Mouse (Mus musculus) lung, postnatal 10 days (tissue): ENCODE measurements around the gene Gnpat.
"Not testable (repeated sequence)": the region's sequence is repeated elsewhere in the genome, so short reads cannot be mapped to it uniquely, and the experiment has no call there.

Experiments used
- DNase-seq: peaks from one replicate; pipeline ENCODE4 v3.0.0; 2021

The Gnpat gene

DNA sequence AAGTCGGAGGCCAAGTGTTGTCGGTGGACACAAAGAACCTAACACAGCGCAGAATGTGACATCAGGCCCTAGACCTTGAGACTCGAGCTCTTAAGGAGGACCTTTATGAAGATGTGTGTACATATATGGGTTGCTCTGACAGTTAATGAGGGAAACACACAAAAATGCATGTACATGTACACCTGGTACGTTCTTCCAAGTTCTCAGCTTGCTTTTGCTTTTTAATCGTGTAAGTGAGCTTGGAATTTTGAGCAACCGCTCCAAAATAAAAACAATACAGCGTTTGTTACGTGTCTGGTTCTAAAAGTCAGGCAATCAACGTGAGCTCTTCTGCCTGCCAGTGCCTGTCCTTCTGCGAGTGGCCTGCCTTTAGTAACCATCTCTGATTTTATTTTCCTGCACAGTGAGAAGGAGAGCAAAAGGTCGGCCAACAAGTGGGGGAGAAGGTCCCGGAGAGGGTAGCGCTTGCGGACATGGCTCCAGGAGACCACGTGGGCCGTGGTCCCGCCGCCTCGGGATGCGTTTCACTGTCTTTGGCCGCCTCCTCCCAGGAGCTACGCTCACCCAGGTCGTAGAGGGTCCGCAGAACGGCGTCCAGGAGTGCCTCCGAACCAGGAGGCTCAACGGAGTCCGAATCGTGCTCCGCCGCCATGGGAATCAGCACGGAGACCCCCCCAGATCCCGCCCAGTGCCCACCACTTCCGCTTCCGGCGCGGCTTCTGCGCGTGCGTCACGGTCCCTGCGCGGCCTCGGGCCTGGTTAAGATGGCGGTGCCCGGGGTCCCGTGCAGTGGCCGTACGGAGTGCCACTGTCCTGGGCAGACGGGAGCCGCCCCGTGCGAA, at the start of gene Gnpat, which contains the start of gene 2810004N23Rik:
Gene Gnpat (plus strand): TSS at position 713 of the 842 bp plus-strand sequence.
Gene 2810004N23Rik (minus strand): TSS at position 800 of the 842 bp plus-strand sequence.
- DNase-seq, result peak; percentile 95

GRCm38 (mm10) chr8:124813326-124813725, 49.5 kb upstream of the Gnpat start:
- DNase-seq, result peak; percentile 45

GRCm38 (mm10) chr8:124815870-124816269, 47.0 kb upstream of the Gnpat start:
- DNase-seq, result peak; percentile 78

GRCm38 (mm10) chr8:124816866-124817265, 46.0 kb upstream of the Gnpat start:
- no peak for DNase-seq

GRCm38 (mm10) chr8:124817361-124817760, 45.5 kb upstream of the Gnpat start:
- DNase-seq, result peak; percentile 54

DNA sequence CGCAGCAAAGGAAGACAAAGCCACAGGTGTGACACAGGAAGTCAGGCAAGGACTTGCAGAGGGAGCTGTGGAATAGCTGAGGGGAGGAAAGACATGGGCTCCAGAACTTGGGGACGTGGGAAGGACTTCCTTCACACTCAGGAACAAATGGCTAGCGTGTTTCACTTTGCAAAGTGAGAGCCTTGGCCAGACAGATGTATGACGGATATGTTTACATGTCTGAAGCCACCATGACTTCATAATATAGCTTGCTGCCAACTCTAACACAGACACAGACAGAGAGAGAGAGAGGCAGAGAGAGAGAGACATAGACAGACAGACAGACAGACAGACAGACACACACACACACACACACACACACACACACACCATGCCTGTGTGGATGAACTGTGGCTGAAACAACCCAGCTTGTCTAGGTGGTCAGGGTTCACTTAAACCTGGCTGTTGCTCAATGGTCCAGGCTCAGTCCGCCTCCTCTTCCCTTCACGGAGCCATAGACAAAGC, 43.2 kb upstream of the Gnpat start:
- DNase-seq, result peak; percentile 69

DNA sequence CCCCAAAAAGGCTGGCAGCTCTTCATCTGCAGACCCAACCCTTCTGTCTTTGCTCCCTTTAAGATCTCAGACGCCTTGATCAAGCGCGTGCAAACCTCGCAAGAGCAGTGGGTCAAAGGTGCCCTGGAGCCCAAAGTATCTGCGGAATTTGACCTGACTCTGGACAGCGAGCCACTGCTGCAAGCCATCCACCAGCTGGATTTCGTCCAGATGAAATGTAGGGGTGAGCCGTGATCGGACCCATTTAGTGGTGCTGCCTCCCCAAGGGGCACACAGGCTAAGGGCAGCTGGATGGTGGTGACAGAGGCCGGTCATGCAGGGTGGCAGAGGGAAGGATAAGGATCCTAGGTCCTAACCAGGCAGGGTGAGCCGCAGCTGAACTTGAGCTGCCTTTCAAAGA, 42.7 kb upstream of the Gnpat start:
- peak; percentile 44 for DNase-seq

DNA sequence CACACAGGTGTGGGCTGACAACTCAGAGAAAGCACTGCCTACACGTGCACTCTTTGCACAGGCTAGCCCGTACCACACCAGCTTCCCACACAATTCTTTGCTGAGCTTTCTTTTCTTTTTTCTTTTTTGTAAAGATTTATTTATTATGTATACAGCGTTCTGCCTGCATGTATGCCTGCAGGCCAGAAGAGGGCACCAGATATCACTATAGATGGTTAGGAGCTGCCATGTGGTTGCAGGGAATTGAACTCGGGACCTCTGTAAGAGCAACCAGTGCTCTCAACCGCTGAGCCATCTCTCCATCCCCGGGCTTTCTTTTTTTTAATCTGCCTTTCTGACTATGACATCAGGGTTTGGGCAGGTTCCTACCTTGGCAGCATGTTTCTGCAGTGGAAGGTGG, 39.3 kb upstream of the Gnpat start:
- no peak for DNase-seq

DNA sequence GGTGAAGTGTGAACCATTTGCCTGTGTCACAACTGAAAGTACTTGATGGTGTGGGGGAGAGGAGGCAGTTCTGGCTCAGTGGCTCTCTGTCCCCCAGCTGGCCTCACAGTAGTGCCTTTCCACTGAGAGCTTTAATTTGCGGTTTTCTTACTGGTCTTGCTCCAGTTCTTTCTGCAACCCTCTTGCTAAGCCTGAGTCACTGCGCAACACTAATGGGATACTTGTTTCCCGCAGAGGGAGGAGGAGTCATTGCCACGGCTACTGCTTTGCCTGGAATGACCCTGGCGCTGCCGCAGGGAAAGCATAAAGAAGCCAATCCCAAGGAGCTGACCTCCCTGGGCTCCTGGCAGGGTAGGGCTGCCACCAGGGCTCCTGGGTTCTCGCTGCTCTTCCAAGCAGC, 36.2 kb upstream of the Gnpat start:
- DNase-seq, result peak; percentile 75

DNA sequence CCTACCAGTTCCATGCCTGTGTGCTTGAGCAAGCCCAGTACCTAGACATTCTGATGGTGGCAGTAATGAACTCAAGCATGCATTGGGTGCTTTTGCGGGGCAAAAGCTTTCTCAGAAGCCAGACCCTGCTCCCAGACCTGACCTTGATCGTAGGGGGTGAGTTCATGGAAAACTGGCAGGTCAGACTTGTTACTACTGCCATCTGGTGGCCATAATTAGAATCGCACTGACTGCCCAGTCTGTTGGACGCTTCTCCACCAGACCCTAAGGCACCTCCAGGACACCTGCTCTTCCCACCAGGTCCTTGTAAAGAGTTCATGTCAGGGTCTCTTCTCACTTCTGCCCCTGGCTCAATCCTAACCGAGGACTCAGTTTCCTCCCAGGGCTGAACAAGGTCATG, 35.4 kb upstream of the Gnpat start:
- peak; percentile 80 for DNase-seq

DNA sequence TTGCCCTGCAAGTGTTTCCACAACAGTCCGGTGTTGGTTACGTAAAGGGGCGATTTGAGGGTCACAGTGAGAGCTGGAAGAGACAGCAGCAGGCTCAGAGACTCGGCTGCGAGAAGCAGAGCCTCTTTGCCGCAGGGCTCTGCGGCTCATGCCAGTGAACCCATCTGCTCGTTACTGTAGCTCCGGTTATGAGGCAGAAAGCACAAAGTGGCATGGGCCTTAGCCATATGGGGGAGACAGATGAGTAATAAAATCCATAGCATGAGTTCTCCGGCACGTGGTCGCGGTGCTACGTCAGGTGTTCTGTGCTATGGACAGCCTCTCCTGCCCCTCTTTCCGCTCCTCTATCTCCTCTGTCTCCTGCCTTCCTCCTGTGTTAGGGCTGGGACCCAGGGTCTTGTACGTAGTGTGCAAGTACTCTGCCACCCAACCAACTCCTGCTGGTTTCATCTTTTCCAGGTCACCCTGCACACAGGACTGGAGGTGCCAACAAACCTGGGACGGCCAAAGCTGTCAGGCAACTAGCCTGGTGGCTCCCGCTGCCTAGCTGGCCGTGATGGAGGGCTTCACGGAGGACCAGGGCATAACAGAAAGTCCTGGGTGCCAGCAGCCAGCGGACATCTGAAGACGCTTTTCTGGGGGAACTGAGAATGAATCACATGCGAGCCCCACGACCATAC, 34.1 kb upstream of the Gnpat start:
- DNase-seq, result no peak

- no peak for DNase-seq
Measured at GRCm38 (mm10) chr8:124830050-124830449, 32.8 kb upstream of the Gnpat start.

DNA sequence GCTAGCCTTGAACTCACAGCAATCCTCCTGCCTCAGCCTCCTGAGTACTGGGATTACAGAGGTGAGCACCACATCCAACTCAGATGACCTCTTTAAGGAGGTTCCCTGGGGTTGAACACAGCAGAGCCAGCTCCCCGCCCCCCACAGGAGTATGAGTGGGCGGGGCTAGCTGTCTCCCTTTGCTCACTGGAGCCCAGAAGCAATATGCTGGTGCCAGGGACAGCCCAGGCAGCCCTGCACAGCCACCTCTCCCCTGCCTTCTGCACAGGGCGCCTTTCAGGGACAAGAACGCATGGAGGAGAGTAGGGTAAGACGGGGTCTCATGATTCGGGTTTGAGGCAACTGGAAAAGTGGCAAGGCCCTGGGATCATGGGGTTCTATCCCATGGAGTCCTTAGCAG, 31.3 kb upstream of the Gnpat start:
- no peak for DNase-seq

- DNase-seq, result no peak
Measured at GRCm38 (mm10) chr8:124831941-124832340, 30.9 kb upstream of the Gnpat start.

DNA sequence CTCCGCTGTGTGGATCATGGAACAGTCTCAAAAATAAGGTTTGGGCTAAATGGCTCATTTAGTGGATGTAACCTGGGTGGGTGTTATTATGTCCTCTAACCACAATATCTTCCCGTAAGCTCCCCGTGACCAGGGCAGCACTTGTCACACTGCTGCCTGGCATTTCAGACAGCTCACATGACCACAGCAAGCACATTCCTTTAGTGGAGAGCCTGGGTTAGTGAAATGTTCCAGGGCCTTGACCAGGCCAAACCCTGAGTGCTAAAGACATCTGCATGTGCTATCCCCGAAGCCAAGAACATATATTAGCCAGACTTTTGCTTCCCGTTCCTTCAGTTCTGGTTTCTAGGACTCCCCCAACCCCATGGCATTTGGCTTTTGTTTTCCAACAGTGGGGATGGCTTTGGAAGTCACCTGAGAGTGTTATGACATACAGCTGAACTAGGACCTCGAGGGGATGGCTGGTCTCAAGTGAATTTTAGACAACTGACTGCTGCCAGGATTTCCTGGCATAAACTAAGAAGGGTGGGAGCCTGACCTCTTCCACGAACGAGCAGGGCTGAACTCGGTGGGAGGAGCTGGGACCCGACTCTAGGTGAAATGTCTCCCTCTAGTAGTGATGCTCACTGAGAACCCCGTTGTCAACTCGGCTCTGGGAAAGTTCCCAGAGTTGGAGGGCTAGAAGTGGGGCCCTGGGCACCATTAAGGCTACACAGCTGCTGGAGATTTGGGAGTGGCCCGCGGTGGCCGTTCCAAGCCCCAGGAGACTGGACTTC, 29.2 kb upstream of the Gnpat start:
- DNase-seq, result peak; percentile 53

DNA sequence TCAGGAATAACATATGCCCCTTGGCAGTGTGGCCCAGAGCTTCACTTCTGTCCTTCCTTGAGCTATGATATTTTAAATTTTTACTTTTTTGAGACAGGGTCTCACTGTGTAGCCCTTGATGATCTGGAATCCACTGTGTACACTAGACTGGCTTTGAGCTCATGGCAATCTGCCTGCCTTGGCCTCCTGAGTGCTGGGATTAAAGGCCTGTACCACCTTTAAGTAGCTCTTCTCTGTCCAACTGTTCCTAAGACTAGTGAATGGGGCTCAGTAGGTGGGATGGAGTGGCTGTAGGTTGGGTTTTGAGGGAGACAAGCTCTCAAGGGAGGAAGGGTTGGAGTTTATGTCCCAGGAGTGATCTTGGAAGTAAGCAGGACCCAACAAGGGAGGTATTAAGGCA, 27.0 kb upstream of the Gnpat start:
- no peak for DNase-seq

- no peak for DNase-seq
Measured at GRCm38 (mm10) chr8:124836273-124836672, 26.6 kb upstream of the Gnpat start.

DNA sequence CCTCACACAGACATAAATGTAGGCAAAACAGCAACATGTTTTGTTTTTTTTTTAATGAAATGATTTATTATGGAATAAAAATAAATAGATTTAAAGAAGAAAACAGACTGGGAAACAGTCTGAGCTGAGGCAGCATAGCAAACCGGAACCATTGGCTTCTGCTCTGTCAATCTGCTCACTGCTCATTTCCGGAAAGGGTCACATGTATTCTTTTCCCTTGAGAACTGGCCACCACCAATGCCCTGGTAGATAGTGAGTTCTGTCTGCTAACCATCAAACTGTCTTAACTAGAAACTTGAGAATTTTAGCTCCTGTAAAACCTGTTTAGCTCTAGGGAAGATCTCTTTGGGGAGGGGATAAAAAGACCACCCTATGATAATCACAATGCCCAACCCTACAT, 25.9 kb upstream of the Gnpat start:
- no peak for DNase-seq

- DNase-seq, result no peak
Measured at GRCm38 (mm10) chr8:124837956-124838355, 24.9 kb upstream of the Gnpat start.

- no peak for DNase-seq
Measured at GRCm38 (mm10) chr8:124839371-124839770, 23.5 kb upstream of the Gnpat start.

GRCm38 (mm10) chr8:124840900-124841299, 21.9 kb upstream of the Gnpat start:
- DNase-seq, result no peak

GRCm38 (mm10) chr8:124841775-124842174, 21.1 kb upstream of the Gnpat start:
- no peak for DNase-seq

DNA sequence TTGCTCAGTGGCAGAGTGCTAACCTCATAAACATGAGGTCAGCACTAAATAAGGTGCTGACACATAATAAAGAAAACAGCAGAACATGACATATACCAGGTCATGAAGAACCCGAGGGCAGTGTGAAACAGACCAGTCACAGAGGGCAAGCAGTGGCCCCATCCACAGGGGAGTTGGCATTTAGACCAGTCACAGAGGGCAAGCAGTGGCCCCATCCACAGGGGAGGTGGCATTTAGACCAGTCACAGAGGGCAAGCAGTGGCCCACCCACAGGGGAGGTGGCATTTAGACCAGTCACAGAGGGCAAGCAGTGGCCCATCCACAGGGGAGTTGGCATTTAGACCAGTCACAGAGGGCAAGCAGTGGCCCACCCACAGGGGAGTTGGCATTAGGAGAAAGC, 19.9 kb upstream of the Gnpat start:
- not testable (repeated sequence) for DNase-seq
